Mouse (Mus musculus): ENCODE measurements at regions not wholly inside any gene's neighbourhood (a gene's known extent, or its start where the extent isn't known, plus 50 kb on each side); places are given as distances from the start of the nearest gene placed in this dataset.

GRCm38 (mm10) chr13:60267557-60267956, 90.4 kb upstream of the Gas1 start:
- ATAC-seq (replicated peaks; ENCODE audit: extremely low read depth, insufficient read depth, low FRiP score), result no peak

GRCm38 (mm10) chr13:60268256-60268655, 91.1 kb upstream of the Gas1 start:
- Histone ChIP-seq H3K9me3 (replicated peaks; ENCODE audit: control insufficient read depth, low read length) (peaks cover 5% of the 10 kb centered on the region; the same call in 1 of the 2 replicates), H3K4me3 (ENCODE audit: low read length) (no peak overlapping the region), H3K4me2 (ENCODE audit: low read depth, low read length) (no peak overlapping the region), H3K4me1 (ENCODE audit: control insufficient read depth, insufficient read depth, low read length) (peaks cover 7% of the 10 kb centered on the region), H3K36me3 (ENCODE audit: control insufficient read depth, insufficient read depth) (no peaks in the 10 kb centered on the region), H3K27ac (ENCODE audit: low read length) (no peak overlapping the region), H3K9ac (ENCODE audit: low read length) (no peak overlapping the region), H3K27me3 (ENCODE audit: control insufficient read depth, insufficient read depth, low read length) (no peaks in the 10 kb centered on the region)
- no peak for ATAC-seq (replicated peaks; ENCODE audit: extremely low read depth, insufficient read depth, low FRiP score)
- 83% methylated on average over 11 of the region's 11 CpGs for WGBS

More at GRCm38 (mm10) chr13:60267557-60267956, 90.4 kb upstream of the Gas1 start:
- Histone ChIP-seq H3K4me3 (ENCODE audit: low read length) (no peak overlapping the region), H3K27me3 (ENCODE audit: control insufficient read depth, insufficient read depth, low read length) (no peaks in the 10 kb centered on the region), H3K27ac (ENCODE audit: low read length) (no peak overlapping the region), H3K4me1 (ENCODE audit: control insufficient read depth, insufficient read depth, low read length) (peaks cover 7% of the 10 kb centered on the region), H3K4me2 (ENCODE audit: low read depth, low read length) (peak overlapping the region; percentile 19), H3K9me3 (replicated peaks; ENCODE audit: control insufficient read depth, low read length) (peaks cover 5% of the 10 kb centered on the region; the same call in 1 of the 2 replicates), H3K36me3 (ENCODE audit: control insufficient read depth, insufficient read depth) (no peaks in the 10 kb centered on the region), H3K9ac (ENCODE audit: low read length) (no peak overlapping the region)
- WGBS, result 23% methylated on average over 12 of the region's 12 CpGs

- Histone ChIP-seq H3K4me1 (ENCODE audit: control insufficient read depth, insufficient read depth, low read length) (peaks cover 7% of the 10 kb centered on the region), H3K9me3 (replicated peaks; ENCODE audit: control insufficient read depth, low read length) (peaks cover 5% of the 10 kb centered on the region), H3K36me3 (ENCODE audit: control insufficient read depth, insufficient read depth) (no peaks in the 10 kb centered on the region), H3K4me3 (ENCODE audit: low read length) (no peak overlapping the region), H3K27ac (ENCODE audit: low read length) (no peak overlapping the region), H3K9ac (ENCODE audit: low read length) (no peak overlapping the region), H3K4me2 (ENCODE audit: low read depth, low read length) (no peak overlapping the region), H3K27me3 (ENCODE audit: control insufficient read depth, insufficient read depth, low read length) (no peaks in the 10 kb centered on the region)
- no peak for ATAC-seq (replicated peaks; ENCODE audit: extremely low read depth, insufficient read depth, low FRiP score)
- 81% methylated on average over 9 of the region's 9 CpGs for WGBS
Observed at GRCm38 (mm10) chr13:60269406-60269841, 92.3 kb upstream of the Gas1 start.

GRCm38 (mm10) chr13:60270526-60270925, 93.4 kb upstream of the Gas1 start:
- Histone ChIP-seq H3K27ac (ENCODE audit: low read length) (no peak overlapping the region), H3K27me3 (ENCODE audit: control insufficient read depth, insufficient read depth, low read length) (no peaks in the 10 kb centered on the region), H3K9me3 (replicated peaks; ENCODE audit: control insufficient read depth, low read length) (peaks cover 9% of the 10 kb centered on the region), H3K4me3 (ENCODE audit: low read length) (no peak overlapping the region), H3K9ac (ENCODE audit: low read length) (no peak overlapping the region), H3K4me1 (ENCODE audit: control insufficient read depth, insufficient read depth, low read length) (peaks cover 7% of the 10 kb centered on the region), H3K4me2 (ENCODE audit: low read depth, low read length) (no peak overlapping the region), H3K36me3 (ENCODE audit: control insufficient read depth, insufficient read depth) (no peaks in the 10 kb centered on the region)
- 68% methylated on average over 5 of the region's 5 CpGs for WGBS
- ATAC-seq (replicated peaks; ENCODE audit: extremely low read depth, insufficient read depth, low FRiP score), result no peak

- H3K4me3 ChIP-seq (ENCODE audit: low read length), result no peak overlapping the region
- no peak overlapping the region for H3K4me2 ChIP-seq (ENCODE audit: low read depth, low read length)
- H3K27me3 ChIP-seq (ENCODE audit: control insufficient read depth, insufficient read depth, low read length), result no peaks in the 10 kb centered on the region
- H3K27ac ChIP-seq (ENCODE audit: low read length), result peak overlapping the region; percentile 53
- no peaks in the 10 kb centered on the region for H3K36me3 ChIP-seq (ENCODE audit: control insufficient read depth, insufficient read depth)
- 0 out of 2 replicates have a peak, but pooled peaks have one; percentile 6 for ATAC-seq (replicated peaks; ENCODE audit: extremely low read depth, insufficient read depth, low FRiP score)
- no peak overlapping the region for H3K9ac ChIP-seq (ENCODE audit: low read length)
- H3K9me3 ChIP-seq (replicated peaks; ENCODE audit: control insufficient read depth, low read length), result peaks cover 9% of the 10 kb centered on the region
- WGBS, result 72% methylated on average over 7 of the region's 7 CpGs
- H3K4me1 ChIP-seq (ENCODE audit: control insufficient read depth, insufficient read depth, low read length), result no peaks in the 10 kb centered on the region
Observed at GRCm38 (mm10) chr13:60273331-60273730, 96.2 kb upstream of the Gas1 start.

- Histone ChIP-seq H3K4me3 (ENCODE audit: low read length) (no peak overlapping the region), H3K27me3 (ENCODE audit: control insufficient read depth, insufficient read depth, low read length) (no peaks in the 10 kb centered on the region), H3K4me2 (ENCODE audit: low read depth, low read length) (no peak overlapping the region), H3K9ac (ENCODE audit: low read length) (no peak overlapping the region), H3K27ac (ENCODE audit: low read length) (no peak overlapping the region), H3K9me3 (replicated peaks; ENCODE audit: control insufficient read depth, low read length) (no peaks in the 10 kb centered on the region), H3K36me3 (ENCODE audit: control insufficient read depth, insufficient read depth) (no peaks in the 10 kb centered on the region), H3K4me1 (ENCODE audit: control insufficient read depth, insufficient read depth, low read length) (peaks cover 25% of the 10 kb centered on the region)
- 55% methylated on average over 7 of the region's 7 CpGs for WGBS
- 0 out of 2 replicates have a peak, but pooled peaks have one; percentile 18 for ATAC-seq (replicated peaks; ENCODE audit: extremely low read depth, insufficient read depth, low FRiP score)
Observed at GRCm38 (mm10) chr13:60282543-60283251, 105.5 kb upstream of the Gas1 start.

GRCm38 (mm10) chr13:60286525-60287224, 109.5 kb upstream of the Gas1 start:
- ATAC-seq (replicated peaks; ENCODE audit: extremely low read depth, insufficient read depth, low FRiP score), result peak; percentile 46
- H3K4me3 ChIP-seq (ENCODE audit: low read length), result no peak overlapping the region
- peak overlapping the region; percentile 16; the same call in 1 of the 2 replicates for H3K4me2 ChIP-seq (ENCODE audit: low read depth, low read length)
- no peak overlapping the region for H3K9ac ChIP-seq (ENCODE audit: low read length)
- no peaks in the 10 kb centered on the region for H3K36me3 ChIP-seq (ENCODE audit: control insufficient read depth, insufficient read depth)
- 20% methylated on average over 11 of the region's 11 CpGs for WGBS
- peaks cover 30% of the 10 kb centered on the region for H3K4me1 ChIP-seq (ENCODE audit: control insufficient read depth, insufficient read depth, low read length)
- peak overlapping the region; percentile 64 for H3K27ac ChIP-seq (ENCODE audit: low read length)
- no peaks in the 10 kb centered on the region for H3K27me3 ChIP-seq (ENCODE audit: control insufficient read depth, insufficient read depth, low read length)
- H3K9me3 ChIP-seq (replicated peaks; ENCODE audit: control insufficient read depth, low read length), result no peaks in the 10 kb centered on the region

- ATAC-seq (replicated peaks; ENCODE audit: extremely low read depth, insufficient read depth, low FRiP score), result no peak
- Histone ChIP-seq H3K27ac (ENCODE audit: low read length) (no peak overlapping the region), H3K36me3 (ENCODE audit: control insufficient read depth, insufficient read depth) (no peaks in the 10 kb centered on the region), H3K9ac (ENCODE audit: low read length) (no peak overlapping the region), H3K4me2 (ENCODE audit: low read depth, low read length) (no peak overlapping the region), H3K4me1 (ENCODE audit: control insufficient read depth, insufficient read depth, low read length) (peaks cover 23% of the 10 kb centered on the region), H3K9me3 (replicated peaks; ENCODE audit: control insufficient read depth, low read length) (no peaks in the 10 kb centered on the region), H3K27me3 (ENCODE audit: control insufficient read depth, insufficient read depth, low read length) (no peaks in the 10 kb centered on the region), H3K4me3 (ENCODE audit: low read length) (no peak overlapping the region)
- WGBS, result 67% methylated on average over 3 of the region's 3 CpGs
Observed at GRCm38 (mm10) chr13:60289650-60290049, 112.5 kb upstream of the Gas1 start.

GRCm38 (mm10) chr13:60290820-60291219, 113.7 kb upstream of the Gas1 start:
- no peak overlapping the region for H3K4me3 ChIP-seq (ENCODE audit: low read length)

More at GRCm38 (mm10) chr13:60290820-60291219, 113.7 kb upstream of the Gas1 start:
- ATAC-seq (replicated peaks; ENCODE audit: extremely low read depth, insufficient read depth, low FRiP score), result no peak
- H3K27ac ChIP-seq (ENCODE audit: low read length), result 0 out of 2 replicates have a peak overlapping the region, but pooled peaks have one; percentile 0
- H3K27me3 ChIP-seq (ENCODE audit: control insufficient read depth, insufficient read depth, low read length), result no peaks in the 10 kb centered on the region
- no peaks in the 10 kb centered on the region for H3K36me3 ChIP-seq (ENCODE audit: control insufficient read depth, insufficient read depth)
- H3K9ac ChIP-seq (ENCODE audit: low read length), result no peak overlapping the region
- H3K4me2 ChIP-seq (ENCODE audit: low read depth, low read length), result no peak overlapping the region
- H3K9me3 ChIP-seq (replicated peaks; ENCODE audit: control insufficient read depth, low read length), result no peaks in the 10 kb centered on the region
- peaks cover 22% of the 10 kb centered on the region for H3K4me1 ChIP-seq (ENCODE audit: control insufficient read depth, insufficient read depth, low read length)
- 58% methylated on average over 4 of the region's 4 CpGs for WGBS

All from heart, embryonic 16.5 days (tissue).